Mouse (Mus musculus) heart, postnatal 10 days (tissue): ENCODE results near the gene Vegfc. TPM values are rescaled to one million over a fixed set of nuclear protein-coding genes. Genes with fewer than 3 reads are reported as not detected.

Experiments used
- DNase-seq, 2 experiments: peaks; one replicate each; pipeline ENCODE4 v3.0.0; 2021
- intact Hi-C: fragments of 180-260 bp; cut with DNase I; formaldehyde crosslinking; loops from one replicate; pipeline ENCODE4 v1.15.1; 2025
- total RNA-seq, 2 experiments: library from RNA; stranded (reverse); gene quantifications; 2 replicates each; pipeline ENCODE4 v1.2.3; 2021

Vegfc gene
- total RNA-seq, 2 experiments from 2014 or later = 11.9 to 13.1 TPM

DNA sequence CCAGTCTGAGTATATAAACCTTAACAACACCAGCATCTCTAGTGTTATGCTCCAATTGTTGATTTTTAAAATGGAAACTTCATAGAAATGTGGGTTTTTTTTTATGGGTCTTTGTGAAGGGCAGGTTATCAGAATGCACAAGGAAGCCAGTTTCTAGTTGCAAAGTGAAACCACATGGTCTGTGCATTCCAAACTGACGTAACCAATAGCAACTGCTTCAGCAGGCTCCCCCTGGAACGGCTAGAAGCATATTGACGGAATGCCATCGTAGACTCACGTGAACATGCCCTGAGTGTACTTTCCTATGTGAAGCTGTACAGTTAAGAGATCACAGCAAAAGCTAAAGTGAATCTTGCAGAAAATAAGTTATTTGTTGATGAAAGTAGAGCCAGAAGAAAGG lies 86.1 kb downstream of the Vegfc start:
- peak; percentile 9 to 14 for DNase-seq

DNA sequence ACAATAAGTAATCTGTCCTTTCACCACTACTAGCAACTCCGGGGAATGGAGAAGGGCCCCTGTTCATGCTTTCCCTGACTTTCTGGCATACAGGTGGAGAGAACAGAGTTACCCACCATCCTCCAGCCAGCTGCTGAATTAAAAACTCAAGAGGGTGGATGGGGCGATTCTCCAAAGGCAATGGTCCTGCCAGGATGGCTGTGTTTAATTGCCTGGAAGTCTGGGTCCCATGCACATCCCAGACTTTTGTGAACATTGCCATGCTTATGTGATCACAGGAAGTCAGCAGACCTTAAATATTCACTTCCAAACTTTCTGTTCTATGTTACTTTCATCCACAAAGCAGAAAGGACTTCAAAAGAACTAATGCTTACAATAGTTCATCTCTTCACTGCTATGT lies 107.9 kb downstream of the Vegfc start:
- intact Hi-C loops = no loop called here
- no peak for DNase-seq

More for the DNA sequence above, 86.1 kb downstream of the Vegfc start:
- intact Hi-C loops = no loop called here

DNA sequence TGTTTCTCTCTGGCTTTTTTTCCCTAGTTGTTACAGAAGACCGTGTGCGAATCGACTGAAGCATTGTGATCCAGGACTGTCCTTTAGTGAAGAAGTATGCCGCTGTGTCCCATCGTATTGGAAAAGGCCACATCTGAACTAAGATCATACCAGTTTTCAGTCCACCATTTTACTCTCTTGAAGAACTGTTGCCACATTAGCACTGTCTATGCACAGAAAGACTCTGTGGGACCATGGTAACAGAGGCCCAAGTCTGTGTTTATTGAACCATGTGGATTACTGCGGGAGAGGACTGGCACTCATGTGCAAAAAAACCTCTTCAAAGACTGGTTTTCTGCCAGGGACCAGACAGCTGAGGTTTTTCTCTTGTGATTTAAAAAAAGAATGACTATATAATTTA lies 108.5 kb downstream of the Vegfc start:
- DNase-seq = no peak
- intact Hi-C loops = no loop called here

- intact Hi-C loops = no loop called here
- no peak for DNase-seq
These were observed 138.8 kb downstream of the Vegfc start for GRCm38 (mm10) chr8:54216250-54216649.

DNA sequence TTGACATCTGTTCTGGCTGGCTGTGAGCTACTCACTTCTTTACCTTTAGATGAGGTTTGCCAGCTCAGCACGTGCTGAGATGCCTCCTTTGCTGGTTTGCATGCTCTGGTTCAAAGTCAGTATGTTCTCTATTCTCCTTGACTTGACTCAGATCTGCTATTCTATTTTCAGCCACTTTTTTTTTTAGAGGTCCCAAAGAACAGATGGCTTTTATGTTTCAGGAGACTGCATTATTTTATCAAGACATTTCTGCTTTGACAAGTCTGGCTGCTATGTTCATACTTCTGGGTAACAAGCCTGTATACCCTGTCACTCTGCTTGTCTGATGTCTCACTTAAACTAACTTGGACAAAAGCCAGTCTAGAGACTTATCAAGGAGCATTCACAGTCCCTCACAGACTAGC lies 151.4 kb downstream of the Vegfc start:
- intact Hi-C loops = no loop called here

DNA sequence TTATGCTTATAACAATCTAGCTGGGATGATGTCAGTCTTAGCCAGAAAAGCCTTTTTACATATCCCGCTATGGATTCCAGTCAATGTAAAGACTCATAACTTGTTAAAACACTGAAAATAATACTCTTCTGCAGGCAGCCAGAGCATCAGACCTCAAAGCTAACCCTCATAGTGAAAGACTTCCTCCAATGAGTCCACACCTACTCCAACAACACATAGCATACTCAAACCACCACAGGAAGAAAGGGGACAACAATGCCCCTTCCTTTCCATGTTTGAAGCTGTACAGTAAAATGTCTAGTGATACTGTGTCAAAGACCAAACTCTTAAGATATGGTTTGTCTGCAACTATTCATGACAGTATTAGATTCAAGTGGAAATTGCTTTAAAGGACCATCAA lies 153.2 kb downstream of the Vegfc start:
- intact Hi-C loops = no loop called here
- no peak for DNase-seq

More for the DNA sequence above, 151.4 kb downstream of the Vegfc start:
- no peak for DNase-seq

DNA sequence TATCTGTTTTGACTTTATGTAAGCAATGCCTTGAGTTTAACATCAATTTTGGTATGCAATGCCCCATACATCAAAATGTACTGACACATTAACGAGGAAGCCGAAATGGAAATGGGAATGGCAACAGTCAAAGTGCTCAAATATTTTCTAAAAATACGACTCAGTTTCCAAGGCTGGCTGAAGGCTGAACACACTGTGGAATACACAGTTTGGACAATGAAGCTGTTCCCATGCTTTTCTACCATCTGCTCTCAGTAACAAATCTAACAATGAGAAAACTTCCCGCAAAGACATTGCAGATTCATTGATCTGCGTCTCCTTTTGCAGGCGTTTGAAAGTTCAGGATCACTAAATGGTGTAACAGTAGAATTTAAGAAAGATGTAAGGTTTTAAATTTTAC lies 155.9 kb downstream of the Vegfc start:
- intact Hi-C loops = no loop called here
- DNase-seq = no peak
